ENCODE assay signal across 27 mouse cellular contexts in genomic region chr12:82214916-82215315, GRCm38 (mm10). TPM values are rescaled to one million over a fixed set of nuclear protein-coding genes. Genes with fewer than 3 reads are reported as not detected.
DNase-seq lines count a peak whose midpoint lies in the region; ATAC-seq lines count a peak whose summit lies in the region.
"Had no signal": no experiment of that assay in that cellular context is flagged by ENCODE, and none has a peak within 500 bp of the region (broad histone marks: within the 10 kb centered on the region; RNA-seq: fewer than 3 reads in every experiment).

No protein-coding gene starts in this region.

- H3K27me3 ChIP-seq in heart, embryonic 14.5 days (ENCODE audit: control insufficient read depth, insufficient read depth, low read length), result no peaks in the 10 kb centered on the region
- H3K27me3 ChIP-seq in limb, embryonic 11.5 days (ENCODE audit: control insufficient read depth, insufficient read depth, low read length), result no peaks in the 10 kb centered on the region
- H3K27me3 ChIP-seq: embryonic facial prominence, embryonic 13.5 days; forebrain, embryonic 12.5 days; hindbrain, embryonic 12.5 days; kidney, embryonic 15.5 days; midbrain, embryonic 13.5 days; neural tube, embryonic 15.5 days; Patski; stomach, embryonic 15.5 days had no signal

- H3K36me3 ChIP-seq in heart, embryonic 14.5 days (ENCODE audit: control insufficient read depth, insufficient read depth, low read length), result 0 out of 2 replicates have a peak, but pooled peaks cover 9% of the 10 kb centered on the region
- no peaks in the 10 kb centered on the region for H3K36me3 ChIP-seq in limb, embryonic 11.5 days (ENCODE audit: control insufficient read depth, insufficient read depth, low read length)

- peaks cover 7 to 23% of the 10 kb centered on the region in 2 experiments; a peak in 3 of 4 replicates for H3K4me1 ChIP-seq in heart, embryonic 14.5 days (ENCODE audit: control insufficient read depth in 2 of 2, insufficient read depth in 2 of 2, low read length in 2 of 2)
- H3K4me1 ChIP-seq in limb, embryonic 11.5 days (ENCODE audit: control insufficient read depth, insufficient read depth, low read length), result peaks cover 25% of the 10 kb centered on the region
- H3K4me1 ChIP-seq: forebrain, embryonic 12.5 days; midbrain, embryonic 13.5 days; neural tube, embryonic 15.5 days; stomach, embryonic 15.5 days had no signal

- H3K9ac ChIP-seq in heart, embryonic 14.5 days (ENCODE audit: low read length), result no peak overlapping the region
- H3K9ac ChIP-seq in limb, embryonic 11.5 days (ENCODE audit: low read length), result no peak overlapping the region
- H3K9ac ChIP-seq: embryonic facial prominence, embryonic 13.5 days; forebrain, embryonic 12.5 days; hindbrain, embryonic 12.5 days; kidney, embryonic 15.5 days; midbrain, embryonic 13.5 days; neural tube, embryonic 15.5 days; stomach, embryonic 15.5 days had no signal

- no peak overlapping the region for H3K4me3 ChIP-seq in heart, embryonic 14.5 days (ENCODE audit: control insufficient read depth in 1 of 2, insufficient read depth in 1 of 2, low read depth in 1 of 2, low read length in 2 of 2)
- no peak overlapping the region for H3K4me3 ChIP-seq in limb, embryonic 11.5 days (ENCODE audit: low read depth, low read length)
- H3K4me3 ChIP-seq: embryonic facial prominence, embryonic 13.5 days; erythroblast, embryonic 14.5 days; forebrain, embryonic 12.5 days; hindbrain, embryonic 12.5 days; kidney, embryonic 15.5 days; midbrain, embryonic 13.5 days; neural tube, embryonic 15.5 days; stomach, embryonic 15.5 days had no signal

- 31% methylated on average over 5 of the region's 5 CpGs for WGBS in heart, embryonic 14.5 days
- 32% methylated on average over 5 of the region's 5 CpGs for WGBS in limb, embryonic 11.5 days

- peak; percentile 26; the same call in 1 of the 2 replicates for ATAC-seq in heart, embryonic 14.5 days (ENCODE audit: insufficient number of reproducible peaks, insufficient read depth, low FRiP score, low read depth)
- ATAC-seq in limb, embryonic 11.5 days (ENCODE audit: insufficient number of reproducible peaks, low FRiP score, low TSS enrichment, low read depth), result no peak
- ATAC-seq: lung, postnatal 0 days; midbrain, embryonic 13.5 days; Patski had no signal

- no peak for DNase-seq in heart, adult 18-20 months
- peak; percentile 34 for DNase-seq in embryo, embryonic 10.5 days (ENCODE audit: low spot score)
- DNase-seq in limb, embryonic 11.5 days (ENCODE audit: low spot score), result peak; percentile 39
- DNase-seq in natural killer cell, adult 2 months (ENCODE audit: low spot score in 2 of 2), result peak; percentile 72 to 85
- no peak for DNase-seq in cerebellum, postnatal 36 days
- DNase-seq in kidney, postnatal 10 days, result no peak
- DNase-seq: adrenal gland, adult 8-10 months; cerebellum, adult 18-20 months; cerebellum, postnatal 14 days; heart, postnatal 14 days; kidney, adult 11 months; kidney, postnatal 4 days; right cerebral cortex, adult 18-20 months; thymus, postnatal 4 days had no signal

- H3K27ac ChIP-seq in heart, embryonic 14.5 days (replicated peaks in 1 of 2; ENCODE audit: control insufficient read depth in 1 of 2, insufficient read depth in 1 of 2, low read depth in 2 of 2, low read length in 2 of 2), result 0 out of 4 replicates have a peak overlapping the region, but pooled peaks of 1 of the 2 experiments have one; percentile 19
- 0 out of 2 replicates have a peak overlapping the region, but pooled peaks have one; percentile 21 for H3K27ac ChIP-seq in limb, embryonic 11.5 days (replicated peaks; ENCODE audit: low read depth, low read length)
- H3K27ac ChIP-seq: embryonic facial prominence, embryonic 13.5 days; forebrain, embryonic 12.5 days; hindbrain, embryonic 12.5 days; macrophage; midbrain, embryonic 13.5 days; neural tube, embryonic 15.5 days; stomach, embryonic 15.5 days had no signal

- H3K4me2 ChIP-seq in heart, embryonic 14.5 days (ENCODE audit: low read length), result no peak overlapping the region
- H3K4me2 ChIP-seq in limb, embryonic 11.5 days (ENCODE audit: low read depth, severe bottlenecking), result no peak overlapping the region
- H3K4me2 ChIP-seq: embryonic facial prominence, embryonic 13.5 days; forebrain, embryonic 12.5 days; heart, embryonic 11.5 days; hindbrain, embryonic 12.5 days; kidney, embryonic 15.5 days; midbrain, embryonic 13.5 days; neural tube, embryonic 15.5 days; stomach, embryonic 15.5 days had no signal

- no peaks in the 10 kb centered on the region for H3K9me3 ChIP-seq in heart, embryonic 14.5 days (ENCODE audit: control insufficient read depth, low read length)
- H3K9me3 ChIP-seq in limb, embryonic 11.5 days (ENCODE audit: control insufficient read depth, low read length), result no peaks in the 10 kb centered on the region
- H3K9me3 ChIP-seq: embryonic facial prominence, embryonic 13.5 days; hindbrain, embryonic 12.5 days; kidney, embryonic 15.5 days; midbrain, embryonic 13.5 days; neural tube, embryonic 15.5 days; stomach, embryonic 15.5 days had no signal

RNA-seq across cellular contexts. Expression of gene Sipa1l1, which starts 45.8 kb away (rescaled TPM):
- polyA plus RNA-seq in heart, embryonic 14.5 days (2014; fragmentation: Nextera tagmentation; extraction: Ambion mirVana), result 25.6 and 25.7 TPM in 2 replicates
- total RNA-seq in heart, adult 18-20 months (2021), result 10 to 100 TPM in 1 of 2 experiments, 1 to 10 TPM in 1; 8.4 to 10.5 TPM
- polyA plus RNA-seq in limb, embryonic 11.5 days (2014; fragmentation: Nextera tagmentation; extraction: Ambion mirVana), result 32.5 and 35.9 TPM in 2 replicates

Comparison
In these comparisons a context has a peak if more than half of its experiments do, and no peak if none do; other contexts are left out.
1. DNase-seq: peak in embryo, embryonic 10.5 days (single experiment), limb, embryonic 11.5 days (single experiment) and natural killer cell, adult 2 months (2 of 2); none in heart, adult 18-20 months (0 of 2), cerebellum, postnatal 36 days (0 of 2) and kidney, postnatal 10 days (single experiment).